Mouse (Mus musculus) limb, embryonic 13.5 days (tissue): ENCODE results near the gene Haus4. TPM values are rescaled to one million over a fixed set of nuclear protein-coding genes. Genes with fewer than 3 reads are reported as not detected.

Experiments
- polyA plus RNA-seq: library from polyadenylated mRNA; unstranded; fragments of >200 nt; fragmentation: Nextera tagmentation; extraction: Ambion mirVana; gene quantifications from 2 replicates; pipeline ENCODE4 v1.2.1, GENCODE M21; 2015

Gene Haus4
- polyA plus RNA-seq, 1 experiment from 2014 or later: 51.0 TPM

Other genes with a start within 250 kb of the Haus4 start
- gene Oxa1l, start 193.8 kb downstream of the Haus4 start, polyA plus RNA-seq: 44.0 and 47.0 TPM in 2 replicates
- 5.1 and 6.1 TPM in 2 replicates for gene Slc7a7, start 136.8 kb downstream of the Haus4 start, polyA plus RNA-seq
- 224 and 233 TPM in 2 replicates for gene Mrpl52, start 127.7 kb downstream of the Haus4 start, polyA plus RNA-seq
- gene Mmp14, start 123.0 kb downstream of the Haus4 start, polyA plus RNA-seq: 198 and 204 TPM in 2 replicates
- 31.0 and 34.4 TPM in 2 replicates for gene Lrp10, start 90.5 kb downstream of the Haus4 start, polyA plus RNA-seq
- gene Rem2, start 78.5 kb downstream of the Haus4 start, polyA plus RNA-seq: 2.8 and 3.2 TPM in 2 replicates
- gene Prmt5, start 37.1 kb downstream of the Haus4 start, polyA plus RNA-seq: 86.1 and 93.1 TPM in 2 replicates
- 48.8 and 54.4 TPM in 2 replicates for gene Ajuba, start 22.9 kb upstream of the Haus4 start, polyA plus RNA-seq
- gene 4931414P19Rik, start 51.4 kb upstream of the Haus4 start, polyA plus RNA-seq: 7.6 and 8.0 TPM in 2 replicates
- 394 and 410 TPM in 2 replicates for gene Psmb5, start 63.4 kb upstream of the Haus4 start, polyA plus RNA-seq
- 0.11 TPM in 1 of 2 replicates, not detected in the other for gene Psmb11, start 66.8 kb upstream of the Haus4 start, polyA plus RNA-seq
- not detected in 2 replicates for gene Gm17606, start 86.3 kb upstream of the Haus4 start, polyA plus RNA-seq
- gene Cdh24, start 86.7 kb upstream of the Haus4 start, polyA plus RNA-seq: 6.7 and 8.2 TPM in 2 replicates
- 96.6 and 98.0 TPM in 2 replicates for gene 1700123O20Rik, start 131.6 kb upstream of the Haus4 start, polyA plus RNA-seq
- 166 and 167 TPM in 2 replicates for gene Acin1, start 132.3 kb upstream of the Haus4 start, polyA plus RNA-seq
- 0.31 and 0.33 TPM in 2 replicates for gene Gm29776, start 144.2 kb upstream of the Haus4 start, polyA plus RNA-seq
- gene Cebpe, start 157.6 kb upstream of the Haus4 start, polyA plus RNA-seq: not detected in 2 replicates
- gene Slc7a8, start 227.3 kb upstream of the Haus4 start, polyA plus RNA-seq: 1.7 and 2.3 TPM in 2 replicates